Mouse (Mus musculus): ENCODE results near the gene Samm50.
A peak's percentile ranks its signal among the peaks of the same experiment; 100 is the strongest.
"Not testable (repeated sequence)": the region's sequence is repeated elsewhere in the genome, so short reads cannot be mapped to it uniquely, and the experiment has no call there.

Samm50 gene

DNA sequence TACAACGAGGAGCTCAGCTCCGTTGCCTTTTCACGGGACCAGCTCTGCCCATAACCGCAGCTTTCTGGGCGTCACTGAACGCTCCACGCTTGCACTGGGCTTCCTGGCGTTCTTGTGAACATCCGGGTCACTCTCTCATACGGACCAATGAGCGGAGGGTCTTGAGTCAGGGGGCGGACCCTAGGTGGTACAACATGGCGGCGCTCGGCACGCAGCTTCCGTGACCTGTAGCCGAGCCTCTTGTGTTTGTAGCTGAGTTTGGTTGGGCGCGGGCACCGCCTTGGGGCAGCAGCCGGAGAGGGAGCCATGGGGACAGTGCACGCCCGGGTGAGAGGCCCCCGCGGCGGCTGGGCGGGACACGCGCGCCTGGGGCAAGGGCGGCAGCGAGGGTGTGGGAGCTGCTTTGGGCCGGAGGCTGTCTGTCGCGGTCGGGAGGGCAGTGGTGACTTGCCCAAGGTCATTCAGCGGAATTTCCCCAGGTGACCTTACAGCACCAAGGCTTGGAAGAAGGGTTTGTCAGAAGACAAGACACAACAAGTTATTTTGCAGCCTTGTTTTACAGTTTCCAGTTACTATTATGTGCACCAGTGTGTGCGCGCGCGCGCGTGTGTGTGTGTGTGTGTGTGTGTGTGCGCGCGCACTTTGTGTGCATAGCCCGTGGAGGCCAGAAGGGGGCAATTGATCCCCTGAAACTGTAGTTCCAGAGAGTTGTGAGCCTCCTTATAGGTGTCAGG, at the start of gene Samm50:
TSS of gene Samm50 (plus strand) at position 184 of the 734 bp plus-strand sequence.
- peak; percentile 93 for DNase-seq

DNA sequence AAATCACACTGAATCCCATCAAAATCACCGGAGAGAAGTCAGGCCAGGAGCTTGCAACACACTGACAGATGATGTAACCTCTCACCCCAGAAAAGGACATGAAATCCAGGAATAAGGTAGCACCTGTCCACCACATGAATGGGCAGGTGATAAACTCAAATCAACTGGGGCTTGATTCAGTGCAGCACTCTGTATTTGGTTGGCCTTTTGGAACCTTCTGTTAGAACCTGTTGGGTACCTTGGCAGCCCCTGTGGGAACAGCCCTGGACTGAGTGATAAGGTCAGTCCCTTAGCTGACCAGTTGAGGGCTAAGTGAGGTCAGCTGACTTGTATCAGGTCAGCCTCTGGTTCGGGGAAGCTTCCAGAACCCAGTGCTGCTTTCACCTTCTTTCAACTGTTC, 35.9 kb upstream of the Samm50 start:
- no peak for DNase-seq

DNA sequence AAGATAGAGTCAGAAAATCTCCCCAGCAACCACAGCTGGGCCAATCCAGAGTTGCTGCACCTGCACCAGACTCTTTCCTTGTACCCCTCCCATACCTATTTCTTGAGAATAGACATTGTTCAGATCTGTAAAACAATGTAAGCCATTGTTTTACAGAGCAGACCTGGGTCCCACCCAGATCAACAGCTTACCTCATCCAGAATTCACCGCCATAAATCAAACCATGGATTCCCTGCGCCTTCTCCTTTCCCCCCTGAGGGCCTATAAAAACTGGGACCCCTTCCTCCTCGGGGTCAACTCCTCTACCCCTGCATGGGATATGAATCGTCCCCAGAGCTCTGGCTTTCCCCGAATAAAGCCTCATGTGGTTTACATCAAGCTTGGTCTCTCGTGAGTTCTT, 34.5 kb upstream of the Samm50 start:
- DNase-seq: not testable (repeated sequence)

DNA sequence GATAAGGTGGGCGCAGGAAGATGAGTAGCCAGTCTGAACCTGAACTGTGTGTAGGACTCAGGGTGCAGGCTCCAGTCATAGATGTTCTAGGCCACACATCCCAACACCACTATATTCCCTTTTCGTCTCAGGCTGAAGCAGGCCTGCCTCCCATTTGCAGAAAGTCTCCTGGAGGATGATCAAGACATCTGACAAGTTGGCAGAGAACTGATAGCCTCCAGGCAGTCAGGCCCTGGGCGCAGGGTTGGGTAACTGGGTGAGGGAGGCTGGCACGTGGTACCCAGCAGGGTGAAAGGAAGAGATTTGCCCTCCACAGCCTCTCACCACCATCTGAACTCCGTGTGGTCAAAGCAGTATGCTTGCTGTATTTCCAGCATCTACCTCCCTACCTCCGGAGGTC, 30.2 kb upstream of the Samm50 start:
- no peak for DNase-seq

DNA sequence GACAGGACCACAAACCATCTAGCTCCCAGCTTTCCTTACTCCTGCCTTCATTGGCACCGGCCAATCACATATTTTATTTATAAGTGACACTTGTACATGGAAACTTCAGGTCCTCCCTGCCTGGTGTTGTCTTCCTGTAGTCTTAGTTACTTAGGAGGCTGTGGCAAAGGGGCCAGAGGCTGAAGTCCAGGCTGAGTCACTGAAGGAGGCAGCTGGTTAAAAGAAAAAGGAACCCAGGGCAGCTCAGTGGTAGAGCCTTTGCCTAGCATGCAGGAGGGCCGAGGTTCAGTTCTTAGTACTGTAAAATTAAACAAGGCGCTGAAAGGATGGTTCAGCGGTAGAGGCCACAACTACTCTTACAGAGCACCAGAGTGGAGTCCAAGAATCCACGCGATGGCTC, 25.2 kb upstream of the Samm50 start:
- DNase-seq: no peak

DNA sequence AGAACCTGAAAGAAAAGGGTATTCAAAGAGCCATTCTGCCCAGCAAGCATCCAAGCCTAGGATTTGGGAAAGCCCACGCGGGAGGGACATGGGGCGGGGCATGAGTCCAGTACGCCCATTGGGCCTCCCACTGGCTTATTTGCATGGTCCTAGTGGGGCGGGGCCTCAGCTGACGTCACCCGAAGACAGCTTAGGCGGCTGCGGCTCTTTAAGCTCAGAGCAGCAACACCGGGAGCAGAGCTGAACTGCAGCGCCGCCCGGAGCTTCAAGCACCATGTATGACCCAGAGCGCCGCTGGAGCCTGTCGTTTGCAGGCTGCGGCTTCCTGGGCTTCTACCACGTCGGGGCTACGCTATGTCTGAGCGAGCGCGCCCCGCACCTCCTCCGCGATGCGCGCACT, 24.4 kb upstream of the Samm50 start, which contains the start of gene Pnpla3:
TSS of gene Pnpla3 (plus strand) at position 238 of the 400 bp plus-strand sequence.
- DNase-seq: peak; percentile 95

DNA sequence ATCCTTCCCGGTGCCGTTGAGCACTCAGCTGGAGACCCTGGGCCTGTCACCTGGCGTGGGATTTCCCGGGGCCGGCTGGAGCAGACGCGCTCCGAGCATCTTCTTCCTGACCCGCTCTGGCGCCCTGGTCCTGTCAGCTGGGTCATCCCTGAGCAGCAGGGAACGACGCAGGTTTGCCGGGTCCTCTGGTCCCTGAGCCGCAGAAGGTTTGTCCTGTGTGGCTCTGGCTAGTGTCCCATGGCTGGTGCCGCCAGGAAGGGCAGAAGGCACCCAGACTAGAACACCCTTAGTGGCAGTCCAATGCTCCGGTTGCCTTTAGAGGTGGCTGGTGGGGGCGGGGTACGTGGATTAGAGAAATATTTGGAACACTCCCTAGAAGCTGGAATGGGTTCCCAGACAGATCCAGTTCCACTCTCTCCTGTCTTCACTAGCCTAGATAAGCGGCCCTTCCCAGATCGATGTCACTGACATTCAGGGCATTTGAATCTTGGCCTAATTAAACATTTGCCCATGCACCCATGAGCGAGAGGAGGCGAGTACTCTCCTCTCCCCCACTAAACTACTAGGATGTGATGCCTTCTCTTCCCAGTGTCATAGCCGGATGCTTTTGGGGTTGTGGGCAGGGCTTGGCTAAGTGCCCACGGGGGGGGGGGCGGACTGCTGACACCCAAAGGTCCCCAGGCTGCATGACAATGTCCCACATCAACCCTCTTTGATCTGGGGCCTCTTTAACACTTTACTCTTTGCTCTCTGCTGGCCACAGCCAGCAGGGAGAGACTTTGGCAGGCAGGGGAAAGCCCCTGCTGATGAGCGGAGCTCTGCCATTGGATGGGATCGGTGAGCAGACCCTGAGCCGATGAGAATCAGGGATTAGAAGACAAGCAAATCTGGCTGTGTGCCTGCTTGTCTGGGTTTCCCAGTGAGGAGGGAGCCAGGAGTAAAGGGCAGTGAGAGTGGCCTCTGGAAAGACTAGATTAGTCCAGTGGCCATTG, 23.6 kb upstream of the Samm50 start:
- DNase-seq: peak; percentile 28

DNA sequence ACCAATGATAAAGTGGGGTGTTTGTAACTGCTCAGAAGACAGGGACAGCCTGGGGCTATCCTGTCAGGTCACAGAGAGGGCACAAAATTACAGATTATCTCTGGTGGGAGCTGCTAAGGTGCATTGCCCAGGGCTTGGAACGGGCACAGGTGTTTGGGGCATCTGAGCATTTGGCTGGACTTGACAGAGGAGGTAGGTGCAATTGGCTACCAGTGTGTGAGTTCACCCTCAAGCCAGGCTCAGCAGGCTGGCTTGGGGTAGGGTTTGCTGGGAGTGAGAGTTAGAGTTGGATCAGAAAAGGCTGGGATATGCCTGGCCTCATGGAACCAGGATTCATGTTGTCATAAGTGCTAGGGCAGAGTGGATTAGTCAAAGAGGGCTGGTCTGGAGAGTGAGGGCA, 22.5 kb upstream of the Samm50 start:
- no peak for DNase-seq

DNA sequence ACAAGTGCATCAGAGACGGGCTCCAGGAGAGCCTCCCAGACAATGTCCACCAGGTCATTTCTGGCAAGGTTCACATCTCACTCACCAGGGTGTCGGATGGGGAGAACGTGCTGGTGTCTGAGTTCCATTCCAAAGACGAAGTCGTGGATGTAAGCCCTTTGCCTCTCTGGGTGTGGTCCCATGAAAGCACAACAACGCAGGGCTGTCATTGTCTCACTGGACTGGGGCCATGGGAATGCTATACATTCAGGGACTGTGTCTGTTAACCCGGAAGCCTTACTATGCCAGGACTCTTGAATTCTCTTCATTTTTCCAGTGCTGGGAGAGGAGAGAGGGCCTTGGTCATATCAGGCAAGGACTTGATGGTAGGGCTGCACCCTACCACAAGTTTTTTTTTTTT, 20.9 kb upstream of the Samm50 start:
- no peak for DNase-seq

DNA sequence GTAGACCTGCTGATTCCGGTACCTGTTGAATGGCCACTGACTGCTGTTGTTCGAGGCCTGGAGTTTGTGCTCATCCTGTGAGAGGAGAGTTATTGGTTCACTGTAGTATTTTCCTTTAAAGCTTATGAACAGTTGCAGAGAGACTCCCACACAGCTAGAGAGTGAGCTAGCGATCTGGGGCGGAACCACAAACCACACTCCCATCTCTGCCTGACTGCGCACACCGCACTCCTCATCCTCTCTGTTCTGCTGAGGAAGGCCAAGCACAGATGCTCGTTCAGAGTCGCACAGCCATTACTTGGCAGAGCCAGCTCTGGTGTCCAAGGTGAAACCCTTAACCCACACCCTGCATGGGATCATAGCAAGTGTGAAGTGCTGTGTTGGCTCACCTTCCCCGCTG, 13.3 kb upstream of the Samm50 start:
- no peak for DNase-seq

DNA sequence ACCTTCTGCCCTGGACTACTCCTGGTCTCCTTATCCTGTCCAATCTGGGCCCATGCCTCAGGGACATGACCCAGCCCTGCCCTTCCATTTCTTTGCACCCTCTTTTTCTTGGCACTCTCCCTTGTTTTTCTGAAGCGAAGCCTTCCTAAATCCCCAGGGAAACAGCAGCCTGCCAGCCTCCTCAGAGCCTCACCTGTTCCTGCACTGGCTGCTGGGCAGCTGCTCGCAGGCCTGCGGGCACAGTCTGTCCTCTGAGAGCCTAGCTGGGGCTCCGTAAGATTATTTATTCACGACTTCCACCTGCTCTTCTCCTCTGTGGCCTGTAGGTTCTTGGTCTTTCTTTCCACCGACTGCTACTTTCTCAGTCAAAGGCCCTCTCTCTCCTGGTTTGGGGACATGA, 10.0 kb upstream of the Samm50 start:
- DNase-seq: no peak

DNA sequence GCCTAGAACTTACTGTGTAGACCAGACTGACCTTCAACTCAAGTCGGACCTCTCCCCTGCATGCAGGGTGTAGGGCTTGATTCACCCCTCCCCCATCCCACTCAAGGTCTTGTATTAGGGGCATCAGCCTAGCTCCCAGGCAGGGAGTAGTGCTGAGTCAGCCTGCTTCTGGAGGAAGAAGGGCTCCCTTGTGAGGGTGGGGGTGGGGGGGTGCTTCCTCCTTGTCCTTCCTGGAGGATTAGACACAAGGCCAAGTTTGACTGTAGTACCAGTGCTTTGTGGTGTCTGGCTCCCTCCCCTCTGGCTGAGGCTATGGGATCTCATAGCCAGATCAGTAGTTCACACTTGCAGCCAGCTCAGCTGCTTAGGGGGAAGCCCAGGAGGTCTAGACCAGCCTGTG, 8.1 kb upstream of the Samm50 start:
- DNase-seq: no peak

DNA sequence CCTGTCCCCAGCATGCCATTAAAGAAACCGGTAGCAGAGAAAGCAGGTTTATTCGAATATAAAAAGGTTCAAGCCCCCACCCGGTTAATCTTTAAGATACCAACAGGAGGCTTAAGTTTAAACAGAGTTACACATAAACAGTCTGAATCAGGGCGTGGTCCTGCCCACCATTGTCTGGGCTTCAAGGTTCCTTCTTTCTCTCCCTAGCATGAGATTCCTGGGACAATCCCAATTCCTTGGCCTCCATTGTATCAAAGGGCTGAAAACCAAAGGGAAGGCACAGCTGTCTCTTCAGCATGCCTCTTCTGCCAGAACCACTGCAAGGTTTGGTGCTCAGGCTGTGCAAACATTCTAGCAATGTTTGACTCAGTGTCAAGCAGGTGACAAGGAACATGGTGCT, 5.8 kb upstream of the Samm50 start:
- DNase-seq: no peak

DNA sequence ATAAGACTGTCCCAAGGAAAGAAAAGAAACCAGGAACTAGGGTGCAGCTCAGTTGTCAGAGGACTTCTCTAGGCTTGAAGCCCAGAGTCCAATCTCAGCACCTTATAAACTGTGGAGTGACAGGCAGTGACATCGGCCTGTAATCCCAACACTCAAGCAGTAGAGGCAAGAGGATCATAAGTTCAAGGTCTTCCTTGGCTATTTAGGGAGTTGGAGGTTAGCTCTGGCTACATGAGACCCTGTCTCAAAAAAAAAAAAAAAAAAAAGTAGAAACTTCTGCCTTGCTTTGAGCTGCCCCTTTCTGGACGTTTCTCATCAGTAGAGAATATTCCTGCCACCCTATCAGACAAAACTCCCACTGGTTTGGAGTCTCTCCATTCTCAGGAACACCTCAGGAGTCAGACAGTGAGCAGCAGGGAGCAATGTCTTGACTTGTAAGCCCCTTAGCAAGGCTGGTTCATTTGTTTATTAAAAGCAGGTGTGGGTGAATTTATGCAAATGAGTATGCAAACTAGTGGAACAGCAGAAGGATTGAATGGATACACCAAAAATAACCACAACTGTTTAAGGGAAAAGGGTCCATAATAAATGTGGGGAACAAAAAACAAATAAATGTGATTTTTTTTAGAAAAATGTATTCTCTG, 3.0 kb upstream of the Samm50 start:
- no peak for DNase-seq

DNA sequence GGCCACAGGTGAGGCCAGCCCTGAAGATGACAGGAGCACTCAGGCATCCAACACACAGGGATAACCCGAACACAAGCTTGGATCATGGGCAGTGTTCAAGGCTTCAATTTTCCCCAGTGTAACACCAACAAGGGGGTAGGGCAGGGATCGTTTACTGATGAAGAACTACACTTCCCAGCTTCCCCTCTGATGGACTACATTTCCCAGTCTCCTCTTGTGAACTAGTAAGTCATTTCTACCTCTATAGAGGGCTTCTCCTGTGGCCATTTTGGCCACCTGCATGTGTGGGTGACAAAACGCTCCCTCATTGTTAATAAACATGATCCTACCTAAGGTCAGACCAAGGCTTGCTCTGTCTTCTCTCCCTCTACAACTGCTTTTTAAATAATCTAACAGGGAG, 2.2 kb upstream of the Samm50 start:
- no peak for DNase-seq

DNA sequence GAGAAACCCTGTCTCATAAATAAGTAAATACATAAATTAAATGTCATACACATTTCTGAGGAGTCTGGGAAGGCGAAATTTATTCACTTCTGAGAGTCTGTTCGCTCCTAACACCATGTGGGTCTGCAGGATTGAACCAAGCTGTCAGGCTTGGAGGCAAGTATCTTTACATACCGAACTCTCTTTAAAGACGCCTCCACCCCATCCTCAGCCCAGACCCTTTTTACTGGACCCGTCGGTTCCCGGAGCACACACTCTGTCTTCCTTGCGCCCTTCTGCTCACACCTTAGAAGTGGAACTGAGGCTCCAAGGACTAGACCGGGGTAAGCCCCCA, 350 bp upstream of the Samm50 start:
- no peak for DNase-seq

DNA sequence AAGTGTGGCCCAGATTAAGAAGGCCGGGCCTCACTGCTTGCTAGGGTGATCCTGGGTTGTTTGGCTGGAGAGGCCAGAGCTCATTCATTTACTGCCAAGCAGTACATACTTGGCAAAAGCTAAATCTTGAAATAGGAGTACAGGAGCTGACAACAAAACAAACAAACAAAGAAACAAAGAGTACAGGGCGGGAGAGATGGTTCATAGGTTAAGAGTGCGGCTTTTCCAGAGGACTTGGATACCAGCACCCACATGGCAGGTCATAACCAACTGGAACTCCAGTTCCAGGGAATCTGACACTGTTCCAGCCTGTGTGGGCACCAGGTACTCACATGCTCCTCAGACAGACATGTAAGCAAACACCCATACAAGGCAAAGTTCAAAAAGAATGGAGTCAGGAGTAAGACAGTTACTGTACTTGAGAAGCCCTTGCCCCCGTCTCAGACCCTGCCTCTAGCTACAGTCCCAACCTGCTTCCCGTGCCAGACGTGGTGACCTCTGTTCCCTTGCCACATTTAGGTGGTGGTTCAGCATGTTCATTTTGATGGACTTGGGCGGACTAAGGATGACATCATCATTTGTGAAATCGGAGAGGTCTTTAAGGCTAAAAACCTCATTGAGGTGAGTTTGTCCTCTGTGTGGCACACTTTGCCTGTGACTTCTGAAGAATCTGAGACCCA, 4.6 kb downstream of the Samm50 start:
- no peak for DNase-seq

DNA sequence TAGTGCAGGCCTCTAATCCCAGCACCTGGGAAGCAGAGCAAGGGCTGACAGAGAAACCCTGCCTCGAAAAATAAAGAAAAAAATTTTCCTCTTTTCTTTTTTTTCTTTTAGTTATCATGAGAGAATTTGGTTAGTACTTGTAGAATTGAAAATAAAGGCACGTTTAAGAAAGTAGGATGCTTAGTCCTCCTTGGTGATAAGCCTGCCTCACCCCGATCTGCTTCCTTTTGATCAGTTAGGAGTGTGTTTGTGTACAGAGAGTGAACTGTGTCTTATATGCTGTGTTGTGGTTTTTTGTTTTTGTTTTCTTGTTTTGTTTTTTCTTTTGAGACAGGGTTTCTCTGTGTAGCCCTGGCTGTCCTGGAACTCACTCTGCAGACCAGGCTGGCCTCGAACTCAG, 15.3 kb downstream of the Samm50 start:
- no peak for DNase-seq

DNA sequence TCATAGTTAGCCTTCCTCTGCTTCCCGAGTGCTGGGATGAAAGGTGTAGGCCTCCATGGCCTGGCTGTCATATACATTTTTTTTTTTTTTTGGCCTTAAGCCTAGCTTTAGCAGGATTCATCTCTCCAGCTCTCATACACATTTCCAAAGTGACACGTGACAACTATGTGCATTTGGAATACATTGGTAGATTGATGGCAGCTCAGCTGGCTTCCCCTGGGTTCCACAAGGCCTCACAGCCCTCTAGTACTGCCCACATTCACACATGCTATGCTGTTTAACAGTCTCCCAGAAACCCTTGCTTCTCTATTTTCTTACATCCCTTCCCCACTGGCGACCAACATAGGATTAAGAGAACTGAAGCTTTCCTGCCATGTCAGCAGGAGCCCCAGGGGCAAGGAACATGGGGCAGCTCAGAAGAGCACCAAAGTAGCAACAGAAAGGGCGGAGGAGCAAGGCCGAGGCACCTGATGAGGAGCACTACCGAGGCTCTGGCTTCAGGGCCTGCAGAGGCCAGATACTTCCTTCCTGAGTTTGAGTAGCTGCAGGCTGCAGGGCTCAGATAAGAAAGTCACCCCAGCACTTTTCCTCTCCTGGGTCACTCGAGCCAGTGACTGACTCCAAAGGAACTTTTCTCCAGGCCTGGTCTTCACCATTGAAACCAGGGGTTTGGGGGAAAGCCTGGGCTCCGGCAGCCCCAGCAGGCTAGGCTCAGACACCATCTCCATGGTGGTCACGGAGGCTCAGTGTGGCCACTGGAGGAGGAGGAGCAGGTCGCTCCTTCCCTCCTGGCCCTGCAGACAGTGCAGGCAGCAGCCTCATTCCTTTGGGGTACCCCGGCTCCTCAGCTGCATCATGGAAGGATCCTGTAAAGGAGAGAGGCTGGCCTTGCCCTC, 17.7 kb downstream of the Samm50 start:
- no peak for DNase-seq

DNA sequence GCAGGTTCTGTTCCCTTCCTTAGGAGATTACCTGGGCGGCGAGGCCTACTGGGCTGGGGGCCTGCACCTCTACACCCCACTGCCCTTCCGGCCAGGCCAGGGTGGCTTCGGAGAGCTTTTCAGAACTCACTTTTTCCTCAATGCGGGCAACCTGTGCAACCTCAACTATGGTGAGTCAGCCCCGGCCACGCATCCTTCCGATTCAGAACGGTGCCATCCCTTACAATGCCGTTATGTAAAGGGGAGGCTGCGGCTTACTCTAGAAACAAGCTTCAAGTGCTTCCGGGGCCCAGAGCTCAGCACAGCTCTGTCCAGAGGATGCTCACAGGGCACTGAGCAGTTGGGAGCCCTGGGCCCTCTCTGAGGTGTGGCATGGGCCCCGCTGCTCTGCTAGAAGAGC, 18.4 kb downstream of the Samm50 start:
- no peak for DNase-seq

DNA sequence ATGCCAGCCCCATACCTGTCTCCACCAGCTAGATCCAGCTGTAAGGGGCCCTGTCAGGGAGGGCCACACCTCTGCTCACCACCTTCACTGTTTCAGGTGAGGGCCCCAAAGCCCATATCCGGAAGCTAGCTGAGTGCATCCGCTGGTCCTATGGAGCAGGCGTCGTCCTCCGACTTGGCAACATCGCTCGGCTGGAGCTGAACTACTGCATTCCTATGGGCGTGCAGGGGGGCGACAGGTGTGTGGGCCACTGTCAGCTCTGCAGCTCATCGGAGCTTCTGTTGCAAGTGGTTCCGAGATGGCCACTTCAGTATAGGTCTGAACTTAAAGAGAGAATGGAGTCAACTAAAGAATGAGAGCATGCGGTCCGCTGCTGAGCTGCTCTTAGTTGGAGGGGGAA, 18.9 kb downstream of the Samm50 start:
- DNase-seq: no peak

DNA sequence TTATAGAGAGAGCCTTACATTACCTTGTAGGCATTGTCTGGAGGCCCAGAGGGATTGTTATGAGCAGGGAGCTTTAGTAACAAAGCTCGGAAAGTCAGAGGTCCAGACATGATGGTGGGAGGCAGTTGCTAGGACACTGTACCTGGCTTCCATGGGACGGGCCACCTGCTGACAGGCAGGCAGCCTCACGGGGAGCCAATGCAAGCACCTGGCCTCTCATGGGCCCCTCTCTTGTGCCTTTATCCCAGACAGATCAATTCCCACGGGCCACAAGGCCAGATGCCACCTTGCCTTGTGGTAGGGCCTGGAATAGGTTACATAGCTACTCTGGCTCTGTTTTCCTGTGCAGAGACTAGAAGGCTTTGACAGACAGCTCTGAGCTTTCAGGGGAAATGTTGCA, 19.5 kb downstream of the Samm50 start:
- no peak for DNase-seq

All from kidney, adult 18-20 months (tissue).